ENCODE assay signal across 9 mouse cellular contexts in the genomic region with DNA sequence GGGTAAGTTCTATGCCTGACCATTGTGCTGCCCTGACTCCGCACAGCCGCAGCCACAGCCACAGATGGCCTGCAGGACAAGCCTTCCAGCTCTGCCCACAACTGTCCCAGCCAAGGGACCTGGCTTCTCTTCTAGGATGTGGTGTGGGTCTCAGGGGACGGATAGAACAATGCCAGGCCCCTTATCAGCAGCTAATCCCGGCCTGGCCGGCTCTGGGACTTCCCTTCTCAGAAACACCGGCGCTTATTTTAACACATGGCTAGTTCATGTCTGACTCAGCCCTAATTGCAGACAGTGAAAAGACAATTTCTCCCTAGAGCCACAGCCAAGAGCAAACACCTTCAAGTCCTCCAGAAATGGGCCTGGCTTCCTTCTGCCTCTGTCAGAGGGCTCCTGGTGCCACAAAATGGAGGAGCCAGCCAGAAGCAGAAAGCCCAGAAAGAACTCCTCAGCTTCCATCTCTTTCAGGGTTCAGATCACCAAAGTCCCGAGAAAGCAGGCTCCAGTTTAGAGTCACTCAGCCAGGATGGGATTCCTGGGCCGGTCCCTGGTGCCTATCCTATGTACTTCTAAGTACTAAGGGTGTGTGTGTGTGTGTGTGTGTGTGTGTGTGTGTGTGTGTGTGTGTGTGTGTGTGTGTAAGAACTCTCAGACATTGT. TPM values are rescaled to one million over a fixed set of nuclear protein-coding genes. Genes with fewer than 3 reads are reported as not detected.
DNase-seq lines count a peak whose midpoint lies in the region; ATAC-seq and TF ChIP-seq lines count a peak whose summit lies in the region.
"Had no signal": no experiment of that assay in that cellular context is flagged by ENCODE, and none has a peak within 500 bp of the region (broad histone marks: within the 10 kb centered on the region; RNA-seq: fewer than 3 reads in every experiment).

No protein-coding gene starts in this region.

- 74% methylated on average over 9 of the region's 9 CpGs for WGBS in hindbrain, postnatal 0 days
- WGBS in hindbrain, embryonic 14.5 days, result 79% methylated on average over 9 of the region's 9 CpGs

- peak overlapping the region; percentile 11; the same call in 1 of the 2 replicates for H3K27ac ChIP-seq in hindbrain, postnatal 0 days
- H3K27ac ChIP-seq in hindbrain, embryonic 14.5 days, result no peak overlapping the region

- no peak overlapping the region for H3K9ac ChIP-seq in hindbrain, postnatal 0 days (replicated peaks; ENCODE audit: low read length)
- no peak overlapping the region for H3K9ac ChIP-seq in hindbrain, embryonic 14.5 days

- no peaks in the 10 kb centered on the region for H3K9me3 ChIP-seq in hindbrain, postnatal 0 days (ENCODE audit: low read length)
- H3K9me3 ChIP-seq in hindbrain, embryonic 14.5 days (ENCODE audit: control insufficient read depth, low read length), result no peaks in the 10 kb centered on the region

- H3K4me3 ChIP-seq in hindbrain, postnatal 0 days (ENCODE audit: low read length), result no peak overlapping the region
- H3K4me3 ChIP-seq in hindbrain, embryonic 14.5 days (replicated peaks; ENCODE audit: low read length), result no peak overlapping the region

- ATAC-seq in hindbrain, postnatal 0 days, result no peak
- ATAC-seq in hindbrain, embryonic 14.5 days (ENCODE audit: low FRiP score), result no peak
- 0 out of 2 replicates have a peak, but pooled peaks have one; percentile 3 for ATAC-seq in megakaryocyte-erythroid progenitor cell, adult 5-6 weeks (replicated peaks; ENCODE audit: low FRiP score, low TSS enrichment, poor library complexity, severe bottlenecking)
- no peak for ATAC-seq in frontal cortex, adult (ENCODE audit: low TSS enrichment)

- no peaks in the 10 kb centered on the region for H3K27me3 ChIP-seq in hindbrain, postnatal 0 days (ENCODE audit: insufficient read depth, low read length)
- H3K27me3 ChIP-seq in hindbrain, embryonic 14.5 days (ENCODE audit: control insufficient read depth, insufficient read depth, low read length), result no peaks in the 10 kb centered on the region

- no peaks in the 10 kb centered on the region for H3K36me3 ChIP-seq in hindbrain, postnatal 0 days (ENCODE audit: insufficient read depth, low read length)
- H3K36me3 ChIP-seq in hindbrain, embryonic 14.5 days (replicated peaks; ENCODE audit: control insufficient read depth, insufficient read depth), result no peaks in the 10 kb centered on the region

- no peaks in the 10 kb centered on the region for H3K4me1 ChIP-seq in hindbrain, postnatal 0 days (ENCODE audit: insufficient read depth, low read length)
- H3K4me1 ChIP-seq in hindbrain, embryonic 14.5 days (replicated peaks; ENCODE audit: control insufficient read depth, insufficient read depth, low read length), result no peaks in the 10 kb centered on the region

- DNase-seq in hindbrain, postnatal 0 days (ENCODE audit: low spot score), result no peak
- DNase-seq in hindbrain, embryonic 14.5 days (ENCODE audit: low spot score), result no peak
- peak; percentile 73 to 93 for DNase-seq in heart, adult 18-20 months
- peak; percentile 39 for DNase-seq in kidney, postnatal 10 days
- DNase-seq in frontal cortex, postnatal 25 days (ENCODE audit: low spot score in 2 of 2), result no peak
- no peak for DNase-seq in neural tube, embryonic 10.5 days (ENCODE audit: extremely low spot score, low spot score)

- no peak overlapping the region for H3K4me2 ChIP-seq in hindbrain, postnatal 0 days (ENCODE audit: low read depth, low read length)
- no peak overlapping the region for H3K4me2 ChIP-seq in hindbrain, embryonic 14.5 days (replicated peaks)

- no peak for TF ChIP-seq CTCF in hindbrain, postnatal 0 days (IDR thresholded peaks at IDR 0.05; ENCODE audit: low read depth)

RNA-seq across cellular contexts. Expression of gene Sftpb, which starts 26.8 kb away (rescaled TPM):
- total RNA-seq in hindbrain, postnatal 0 days (2014; rRNA removed), result 1.4 TPM in 1 of 2 replicates, not detected in the other
- polyA plus RNA-seq in hindbrain, postnatal 0 days (2015; fragmentation: Nextera tagmentation; extraction: Ambion mirVana), result 0.18 and 0.29 TPM in 2 replicates
- polyA plus RNA-seq in hindbrain, embryonic 14.5 days (2014; fragmentation: Nextera tagmentation; extraction: Ambion mirVana), result 0.37 and 0.55 TPM in 2 replicates
- not detected for total RNA-seq in heart, adult 18-20 months (2021)
- total RNA-seq in megakaryocyte-erythroid progenitor cell, adult 5-6 weeks (2014; fragmentation: Nextera tagmentation), result not detected in 2 replicates
- not detected in 2 replicates for total RNA-seq in megakaryocyte-erythroid progenitor cell, adult 5-6 weeks (2017)
- polyA plus RNA-seq: neural tube, embryonic 11.5 days had no signal

RNA-seq across cellular contexts. Expression of gene Atoh8, which starts 42.3 kb away (rescaled TPM):
- total RNA-seq in hindbrain, postnatal 0 days (2014; rRNA removed), result 6.5 and 8.1 TPM in 2 replicates
- 3.8 and 5.2 TPM in 2 replicates for polyA plus RNA-seq in hindbrain, postnatal 0 days (2015; fragmentation: Nextera tagmentation; extraction: Ambion mirVana)
- polyA plus RNA-seq in hindbrain, embryonic 14.5 days (2014; fragmentation: Nextera tagmentation; extraction: Ambion mirVana), result 3.0 and 3.3 TPM in 2 replicates
- 1 to 10 TPM; 8.3 to 9.1 TPM for total RNA-seq in heart, adult 18-20 months (2021)
- total RNA-seq in megakaryocyte-erythroid progenitor cell, adult 5-6 weeks (2014; fragmentation: Nextera tagmentation), result not detected in 2 replicates
- 0.91 TPM in 1 of 2 replicates, not detected in the other for total RNA-seq in megakaryocyte-erythroid progenitor cell, adult 5-6 weeks (2017)

Comparison
In these comparisons a context has a peak if more than half of its experiments do, and no peak if none do; other contexts are left out.
1. DNase-seq: peak in heart, adult 18-20 months (2 of 2) and kidney, postnatal 10 days (single experiment); none in hindbrain, postnatal 0 days (single experiment), hindbrain, embryonic 14.5 days (single experiment), frontal cortex, postnatal 25 days (0 of 2) and neural tube, embryonic 10.5 days (single experiment).